Mouse (Mus musculus) neural tube, embryonic 15.5 days (tissue): ENCODE data around the gene Bri3. TPM values are rescaled to one million over a fixed set of nuclear protein-coding genes. Genes with fewer than 3 reads are reported as not detected.

Experiments
- ATAC-seq: fragments of 200-750 bp; cut with Nextera tagmentation; 2 replicates; pipeline ENCODE4 v1.8.0; 2017; ENCODE audit warnings: mild to moderate bottlenecking, moderate TSS enrichment, moderate library complexity; ENCODE audit not compliant: low FRiP score
- H3K27ac ChIP-seq: fragments of 300-500 bp; sonication (generic); replicated peaks from 2 replicates; pipeline ENCODE4 v1.5.1; 2015; ENCODE audit warnings: mild to moderate bottlenecking, inconsistent platforms
- H3K27me3 ChIP-seq: fragments of 300-500 bp; sonication (generic); replicated peaks from 2 replicates; pipeline ENCODE4 v1.6.1; 2015; ENCODE audit warnings: inconsistent platforms
- H3K36me3 ChIP-seq: fragments of 300-500 bp; sonication (generic); 2 replicates; pipeline ENCODE4 v1.6.1; 2015; ENCODE audit warnings: inconsistent platforms
- H3K4me1 ChIP-seq: fragments of 300-500 bp; sonication (generic); 2 replicates; pipeline ENCODE4 v1.6.1; 2015; ENCODE audit warnings: inconsistent platforms
- H3K4me2 ChIP-seq: fragments of 300-500 bp; sonication (generic); 2 replicates; pipeline ENCODE4 v1.6.1; 2015; ENCODE audit warnings: inconsistent platforms, mild to moderate bottlenecking, moderate library complexity
- H3K4me3 ChIP-seq: fragments of 300-500 bp; sonication (generic); replicated peaks from 2 replicates; pipeline ENCODE4 v1.5.1; 2015; ENCODE audit warnings: mild to moderate bottlenecking, inconsistent platforms
- H3K9ac ChIP-seq: fragments of 300-500 bp; sonication (generic); replicated peaks from 2 replicates; pipeline ENCODE4 v1.6.1; 2015; ENCODE audit warnings: mild to moderate bottlenecking, inconsistent platforms
- H3K9me3 ChIP-seq: fragments of 300-500 bp; sonication (generic); replicated peaks from 2 replicates; pipeline ENCODE4 v1.6.1; 2016; ENCODE audit warnings: inconsistent platforms
- WGBS: fragments of 180-500 bp; shearing (Covaris S2); methylation state at CpG from one replicate; pipeline ENCODE4 v1.1.7; 2015; ENCODE audit warnings: mixed read lengths; 5-methylcytosine and 5-hydroxymethylcytosine counted together
- polyA plus RNA-seq: library from polyadenylated mRNA; unstranded; fragments of >200 nt; fragmentation: Nextera tagmentation; extraction: Ambion mirVana; gene quantifications from 2 replicates; pipeline ENCODE4 v1.2.1, GENCODE M21; 2015

Gene Bri3
- polyA plus RNA-seq = 91.9 and 106 TPM in 2 replicates

DNA sequence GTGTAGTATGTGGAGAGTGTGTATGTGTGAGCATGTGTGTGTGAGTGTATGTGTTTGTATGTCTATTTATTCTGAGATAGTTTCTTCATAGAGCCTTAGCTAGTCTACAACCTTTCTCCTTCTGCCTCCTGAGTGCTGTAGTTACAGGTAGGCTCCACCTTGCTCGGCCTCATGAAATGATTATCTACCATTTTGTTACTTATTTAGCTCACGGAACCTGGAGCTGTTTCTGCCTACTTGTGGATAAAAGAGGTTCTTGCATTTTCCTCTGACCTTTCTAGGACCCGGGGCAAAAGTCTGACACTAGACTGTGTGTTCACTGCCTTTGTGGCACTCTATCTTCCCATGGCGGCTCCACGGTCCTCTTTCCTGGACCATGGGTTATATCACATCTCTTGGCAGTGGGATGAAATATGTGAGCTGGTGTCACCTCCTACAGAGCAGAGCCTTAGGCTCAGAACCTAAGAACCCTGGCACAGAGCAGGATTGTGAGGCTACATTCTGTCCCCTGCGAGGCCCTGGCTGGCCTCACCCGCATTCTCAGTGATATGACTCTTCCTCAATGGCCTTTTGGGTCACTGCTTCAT, at the start of gene Bri3:
Gene Bri3, plus strand, starts transcription at position 537 of the 587 bp plus-strand sequence.
- no peak for ATAC-seq
- no peaks in the 10 kb centered on the region for H3K27me3 ChIP-seq
- no peaks in the 10 kb centered on the region for H3K36me3 ChIP-seq
- H3K9ac ChIP-seq = no peak within 1 kb of the TSS
- no peaks in the 10 kb centered on the region for H3K9me3 ChIP-seq
- no peak within 1 kb of the TSS for H3K4me2 ChIP-seq
- H3K27ac ChIP-seq = no peak within 1 kb of the TSS
- H3K4me3 ChIP-seq = no peak within 1 kb of the TSS
- no peaks in the 10 kb centered on the region for H3K4me1 ChIP-seq
- WGBS = 92% methylated on average over 7 of the region's 7 CpGs

DNA sequence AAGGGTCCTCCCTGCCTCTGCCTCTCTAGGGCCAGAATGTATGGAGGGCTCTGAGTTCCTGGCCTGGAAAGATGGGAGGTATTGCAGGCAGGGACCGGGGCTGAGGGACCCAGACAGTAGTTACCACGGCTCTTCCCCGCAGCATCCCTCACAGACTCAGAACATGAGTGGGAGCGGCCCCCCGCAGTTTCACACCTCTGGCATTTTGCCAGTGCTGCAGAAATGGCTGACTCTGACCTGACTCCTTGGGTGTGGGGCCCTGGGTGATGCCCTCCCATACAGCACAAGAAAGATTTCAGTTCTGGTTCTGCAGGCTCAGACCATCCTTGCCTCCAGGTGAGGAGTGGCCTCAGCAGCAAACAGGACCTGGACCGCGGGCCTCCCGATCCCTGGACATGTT, 48.7 kb upstream of the Bri3 start:
- peaks cover 28% of the 10 kb centered on the region for H3K36me3 ChIP-seq
- no peak overlapping the region for H3K4me3 ChIP-seq
- H3K27me3 ChIP-seq = no peaks in the 10 kb centered on the region
- no peak overlapping the region for H3K27ac ChIP-seq
- no peak overlapping the region for H3K4me2 ChIP-seq
- 84% methylated on average over 8 of the region's 8 CpGs for WGBS
- no peak overlapping the region for H3K9ac ChIP-seq
- ATAC-seq = no peak
- peaks cover 5% of the 10 kb centered on the region; the same call in 1 of the 2 replicates for H3K4me1 ChIP-seq
- H3K9me3 ChIP-seq = no peaks in the 10 kb centered on the region

DNA sequence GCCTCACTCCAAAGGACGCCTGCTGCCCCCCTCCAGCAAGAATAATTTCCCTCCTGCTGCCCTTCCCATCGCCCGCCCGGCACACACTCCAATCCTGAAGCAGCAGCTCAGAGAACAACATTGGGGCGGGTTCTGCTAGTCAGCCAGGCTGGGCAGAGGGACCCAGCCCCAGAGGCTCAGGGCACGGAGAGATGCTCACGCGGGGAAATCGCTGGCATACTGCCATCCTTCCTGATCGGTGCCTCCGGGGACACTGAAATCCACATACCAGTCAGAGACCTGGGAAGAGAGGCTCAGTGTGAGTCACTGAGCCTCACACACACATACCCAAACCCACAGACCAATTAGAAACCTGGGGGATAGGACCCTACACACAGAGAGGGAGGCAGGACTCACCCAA, 43.6 kb upstream of the Bri3 start:
- Histone ChIP-seq H3K4me1 (no peaks in the 10 kb centered on the region), H3K9me3 (no peaks in the 10 kb centered on the region), H3K4me2 (no peak overlapping the region), H3K27me3 (no peaks in the 10 kb centered on the region), H3K9ac (no peak overlapping the region), H3K27ac (no peak overlapping the region), H3K4me3 (no peak overlapping the region), H3K36me3 (peaks cover 73% of the 10 kb centered on the region)
- WGBS = 74% methylated on average over 11 of the region's 11 CpGs
- no peak for ATAC-seq

DNA sequence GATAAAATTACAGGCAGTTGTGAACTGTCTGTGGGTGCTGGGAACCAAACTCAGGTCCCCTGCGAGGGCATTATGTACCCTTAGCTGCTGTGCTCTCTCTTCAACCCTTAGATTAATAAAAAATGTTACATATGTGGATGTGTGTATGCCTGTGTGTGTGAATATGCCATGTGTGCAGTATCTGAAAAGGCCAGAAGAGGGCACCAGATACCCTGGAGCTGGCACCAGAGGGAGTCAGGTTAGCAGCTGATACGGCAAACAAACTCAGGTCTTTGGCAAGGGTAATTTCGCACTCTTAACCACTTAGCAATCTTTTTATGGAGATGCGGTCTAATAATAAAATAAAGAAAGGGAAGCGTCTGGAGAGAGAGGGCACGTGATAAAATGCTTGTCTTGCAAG, 41.8 kb upstream of the Bri3 start:
- Histone ChIP-seq H3K9ac (no peak overlapping the region), H3K27ac (no peak overlapping the region), H3K4me2 (no peak overlapping the region), H3K36me3 (peaks cover 86% of the 10 kb centered on the region), H3K4me1 (no peaks in the 10 kb centered on the region), H3K9me3 (no peaks in the 10 kb centered on the region), H3K27me3 (no peaks in the 10 kb centered on the region), H3K4me3 (no peak overlapping the region)
- ATAC-seq = no peak
- 93% methylated on average over 6 of the region's 6 CpGs for WGBS

DNA sequence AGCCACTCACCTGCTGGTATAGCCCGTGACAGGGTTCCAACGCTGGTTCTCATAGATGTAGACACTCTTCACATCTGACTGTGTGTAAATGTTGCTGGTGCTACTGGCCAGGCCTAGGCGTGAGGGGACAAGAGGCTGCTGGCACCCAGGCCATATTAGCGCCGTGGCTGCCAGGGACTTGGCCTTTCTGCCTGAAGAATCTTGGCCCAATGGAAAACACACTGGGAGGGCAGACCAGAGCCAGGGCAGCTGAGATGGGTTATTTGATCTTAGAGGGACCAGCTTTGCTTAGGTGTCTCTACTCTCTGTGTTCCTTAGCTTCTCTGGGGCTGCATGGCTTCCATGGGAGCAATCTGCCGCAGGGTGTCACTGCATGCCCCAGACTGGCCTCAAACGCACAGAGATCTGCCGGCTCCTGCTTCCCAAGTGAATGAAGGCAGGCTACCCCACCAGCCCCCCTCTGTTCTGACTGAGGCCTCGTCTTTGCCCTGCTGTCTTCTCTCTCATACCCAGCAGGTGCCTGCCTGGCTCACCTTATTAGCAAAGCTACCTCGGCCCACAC, 40.8 kb upstream of the Bri3 start:
- Histone ChIP-seq H3K9me3 (no peaks in the 10 kb centered on the region), H3K4me3 (no peak overlapping the region), H3K27me3 (no peaks in the 10 kb centered on the region), H3K9ac (no peak overlapping the region), H3K4me1 (no peaks in the 10 kb centered on the region), H3K36me3 (peaks cover 88% of the 10 kb centered on the region), H3K4me2 (no peak overlapping the region), H3K27ac (no peak overlapping the region)
- no peak for ATAC-seq
- 93% methylated on average over 10 of the region's 10 CpGs for WGBS

DNA sequence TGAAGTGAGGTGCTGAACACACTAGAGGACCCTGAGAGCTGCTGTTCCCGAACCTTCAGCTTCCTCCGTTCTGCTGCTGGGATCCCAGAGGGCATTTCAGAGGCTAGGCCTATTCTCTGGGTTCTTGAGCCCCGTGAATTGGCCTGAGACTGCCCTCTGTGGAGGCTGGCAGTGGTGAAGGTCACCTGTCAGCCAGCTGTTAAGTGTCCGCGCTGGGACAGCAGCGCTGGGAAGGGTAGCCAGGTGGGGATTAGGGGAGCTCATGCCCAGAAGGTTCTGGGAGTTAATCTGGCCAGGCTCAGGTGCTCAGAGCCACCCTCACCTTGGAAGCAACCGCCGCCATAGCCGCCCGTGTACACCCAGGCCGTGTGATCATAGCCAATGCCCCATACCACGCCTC, 39.9 kb upstream of the Bri3 start:
- WGBS = 93% methylated on average over 12 of the region's 12 CpGs
- H3K27me3 ChIP-seq = no peaks in the 10 kb centered on the region
- no peak overlapping the region for H3K27ac ChIP-seq
- no peaks in the 10 kb centered on the region for H3K9me3 ChIP-seq
- no peaks in the 10 kb centered on the region for H3K4me1 ChIP-seq
- no peak overlapping the region for H3K4me3 ChIP-seq
- no peak overlapping the region for H3K9ac ChIP-seq
- H3K36me3 ChIP-seq = peaks cover 88% of the 10 kb centered on the region
- no peak for ATAC-seq
- H3K4me2 ChIP-seq = no peak overlapping the region

DNA sequence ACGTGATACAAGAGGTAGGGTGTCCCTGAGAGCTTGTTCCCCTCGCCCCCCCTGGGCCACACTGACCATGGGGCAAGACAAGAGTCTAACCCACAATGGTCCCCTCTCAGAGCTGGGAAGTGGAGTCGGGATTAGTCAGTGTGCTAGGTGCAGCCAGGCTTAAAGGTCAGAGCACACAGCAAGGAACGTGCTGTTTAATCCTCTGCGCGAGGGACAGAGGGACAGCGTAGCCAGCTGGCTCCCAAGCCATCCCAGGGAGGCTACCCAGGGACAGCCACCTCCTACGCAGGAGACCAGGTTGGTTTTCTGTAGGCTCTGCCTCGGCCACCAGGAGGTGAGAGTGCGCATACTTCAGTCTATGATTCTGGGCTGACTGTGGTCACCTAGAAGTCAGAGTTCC, 39.3 kb upstream of the Bri3 start:
- Histone ChIP-seq H3K27ac (no peak overlapping the region), H3K4me1 (no peaks in the 10 kb centered on the region), H3K27me3 (no peaks in the 10 kb centered on the region), H3K9ac (no peak overlapping the region), H3K4me3 (no peak overlapping the region), H3K36me3 (peaks cover 90% of the 10 kb centered on the region), H3K9me3 (no peaks in the 10 kb centered on the region), H3K4me2 (no peak overlapping the region)
- 82% methylated on average over 10 of the region's 10 CpGs for WGBS
- ATAC-seq = no peak

DNA sequence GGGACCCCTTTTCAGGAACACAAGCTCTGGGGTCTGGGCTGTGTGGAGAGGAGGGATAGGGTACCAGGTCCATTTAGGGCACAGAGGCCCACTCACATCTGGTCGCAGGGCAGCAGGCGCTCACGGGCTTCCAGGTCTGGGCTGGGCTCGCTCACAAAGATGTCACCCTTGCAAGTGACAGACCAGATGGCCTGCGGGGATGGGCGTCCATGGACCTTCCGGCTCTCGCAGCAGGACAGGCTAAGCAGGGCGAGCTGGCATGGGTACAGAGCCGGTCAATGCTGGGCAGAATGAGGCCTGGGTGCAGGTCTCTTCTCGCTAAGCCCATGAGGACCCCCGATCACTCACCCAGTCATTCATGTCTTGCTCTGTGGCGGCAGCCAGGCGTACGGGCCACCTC, 38.2 kb upstream of the Bri3 start:
- H3K27me3 ChIP-seq = no peaks in the 10 kb centered on the region
- no peak overlapping the region for H3K4me3 ChIP-seq
- no peak for ATAC-seq
- H3K27ac ChIP-seq = no peak overlapping the region
- H3K4me1 ChIP-seq = no peaks in the 10 kb centered on the region
- no peak overlapping the region for H3K4me2 ChIP-seq
- peaks cover 91% of the 10 kb centered on the region for H3K36me3 ChIP-seq
- H3K9ac ChIP-seq = no peak overlapping the region
- WGBS = 96% methylated on average over 15 of the region's 15 CpGs
- no peaks in the 10 kb centered on the region for H3K9me3 ChIP-seq

DNA sequence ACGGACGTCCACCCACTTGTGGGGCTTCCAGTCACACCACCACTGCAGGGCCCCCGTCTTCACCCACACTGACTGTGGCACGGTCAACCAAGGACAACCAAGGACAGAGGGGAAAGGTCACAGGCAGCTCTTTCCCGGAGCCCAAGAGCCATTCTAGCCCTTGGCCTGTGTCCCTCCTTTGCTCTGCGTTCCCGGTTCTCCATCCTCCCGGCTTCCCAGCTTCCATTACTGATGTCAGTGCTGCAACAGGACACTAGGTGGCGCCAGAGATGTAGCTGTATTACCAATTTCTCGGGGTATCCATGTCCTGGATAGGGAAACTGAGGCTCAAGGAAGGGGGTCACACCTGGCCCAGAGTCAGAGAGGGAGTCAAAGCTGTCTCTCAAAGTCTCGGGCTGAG, 36.8 kb upstream of the Bri3 start:
- WGBS = 46% methylated on average over 11 of the region's 11 CpGs
- no peak overlapping the region for H3K4me3 ChIP-seq
- no peaks in the 10 kb centered on the region for H3K27me3 ChIP-seq
- no peaks in the 10 kb centered on the region for H3K9me3 ChIP-seq
- no peak for ATAC-seq
- H3K4me2 ChIP-seq = no peak overlapping the region
- no peak overlapping the region for H3K27ac ChIP-seq
- H3K4me1 ChIP-seq = no peaks in the 10 kb centered on the region
- no peak overlapping the region for H3K9ac ChIP-seq
- peaks cover 89% of the 10 kb centered on the region for H3K36me3 ChIP-seq

DNA sequence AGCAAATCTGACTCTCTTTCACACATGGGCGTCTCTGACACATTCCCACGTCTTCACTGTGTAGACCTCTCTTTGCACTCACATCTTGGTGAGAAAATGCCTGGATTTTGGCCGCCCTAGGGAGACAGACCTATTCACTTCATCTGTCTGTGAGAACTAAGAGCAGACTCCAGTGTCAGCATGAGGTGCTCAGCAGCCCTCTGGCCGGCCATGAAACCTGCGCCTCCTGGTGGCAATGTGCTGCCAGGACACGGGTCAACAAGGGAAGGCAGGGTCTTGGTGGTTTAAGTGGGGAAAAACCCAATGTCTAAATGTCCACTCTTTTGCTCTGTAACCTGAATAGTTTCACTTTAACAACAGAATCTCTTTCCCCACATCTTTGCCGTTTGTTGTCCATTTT, 29.8 kb upstream of the Bri3 start:
- no peak overlapping the region for H3K9ac ChIP-seq
- no peaks in the 10 kb centered on the region for H3K9me3 ChIP-seq
- no peak for ATAC-seq
- H3K4me3 ChIP-seq = no peak overlapping the region
- no peaks in the 10 kb centered on the region for H3K27me3 ChIP-seq
- peaks cover 70% of the 10 kb centered on the region for H3K36me3 ChIP-seq
- 0 out of 2 replicates have a peak, but pooled peaks cover 3% of the 10 kb centered on the region for H3K4me1 ChIP-seq
- no peak overlapping the region for H3K4me2 ChIP-seq
- 33% methylated on average over 7 of the region's 7 CpGs for WGBS
- no peak overlapping the region for H3K27ac ChIP-seq

DNA sequence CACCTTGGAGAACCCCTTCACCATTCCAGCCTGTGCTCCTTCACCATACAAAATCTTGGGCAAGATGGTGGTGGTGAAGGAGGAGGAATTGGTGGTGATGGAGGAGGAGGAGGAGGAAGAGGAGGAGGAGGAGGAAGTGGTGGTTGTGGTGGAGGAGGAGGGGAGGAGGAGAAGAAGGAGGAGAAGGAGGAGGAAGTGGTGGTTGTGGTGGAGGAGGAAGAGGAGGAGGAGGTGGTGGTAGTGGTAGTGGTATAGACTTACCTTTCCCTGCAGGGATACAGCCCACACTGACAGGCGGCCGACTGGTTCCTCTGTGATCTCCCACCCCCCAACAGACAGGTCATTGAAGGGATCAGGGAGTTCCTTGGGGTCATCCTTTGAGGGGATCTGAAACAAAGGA, 28.2 kb upstream of the Bri3 start:
- Histone ChIP-seq H3K27me3 (no peaks in the 10 kb centered on the region), H3K36me3 (peaks cover 55% of the 10 kb centered on the region), H3K4me1 (peaks cover 9% of the 10 kb centered on the region; the same call in 1 of the 2 replicates), H3K4me3 (no peak overlapping the region), H3K9ac (no peak overlapping the region), H3K9me3 (no peaks in the 10 kb centered on the region), H3K4me2 (no peak overlapping the region), H3K27ac (no peak overlapping the region)
- WGBS = 91% methylated on average over 2 of the region's 2 CpGs
- ATAC-seq = no peak

DNA sequence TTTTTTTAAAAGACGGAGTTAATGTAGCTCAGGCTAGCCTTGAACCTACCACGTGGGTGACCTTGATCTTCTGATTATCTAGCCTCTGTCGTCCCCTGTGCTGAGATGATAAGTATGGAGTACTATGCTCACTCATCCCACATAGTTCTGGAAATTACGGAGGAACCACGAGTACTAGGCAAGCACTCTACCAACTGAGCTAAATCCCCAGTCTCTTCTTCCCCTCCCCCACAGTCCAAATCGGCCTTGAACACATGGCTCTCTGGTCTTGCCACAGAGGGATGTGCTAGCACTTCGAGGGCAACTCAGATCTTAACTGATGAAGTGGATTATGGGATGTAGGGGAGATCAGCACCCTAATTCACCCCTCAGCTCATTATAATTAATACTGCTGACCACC, 26.2 kb upstream of the Bri3 start:
- Histone ChIP-seq H3K27me3 (no peaks in the 10 kb centered on the region), H3K4me1 (peaks cover 29% of the 10 kb centered on the region), H3K27ac (no peak overlapping the region), H3K36me3 (peaks cover 40% of the 10 kb centered on the region), H3K4me2 (no peak overlapping the region), H3K4me3 (no peak overlapping the region), H3K9me3 (no peaks in the 10 kb centered on the region), H3K9ac (no peak overlapping the region)
- WGBS = 95% methylated on average over 7 of the region's 7 CpGs
- ATAC-seq = no peak
